Mouse (Mus musculus): Measurements from ENCODE around the gene Btbd7. TPM values are rescaled to one million over a fixed set of nuclear protein-coding genes. Genes with fewer than 3 reads are reported as not detected.

The Btbd7 gene
- polyA plus RNA-seq, 1 experiment: 7.3 TPM

GRCm38 (mm10) chr12:102826399-102826798 is 51.9 kb downstream of the Btbd7 start:
- Histone ChIP-seq H3K27me3 (ENCODE audit: control insufficient read depth, insufficient read depth, insufficient read length) (no peaks in the 10 kb centered on the region), H3K79me2 (ENCODE audit: control insufficient read depth, insufficient read depth) (no peaks in the 10 kb centered on the region), H3K79me3 (ENCODE audit: low read depth) (no peaks in the 10 kb centered on the region), H3ac (ENCODE audit: control insufficient read depth, insufficient read length, low read depth) (no peak overlapping the region), H3K36me3 (ENCODE audit: control insufficient read depth, insufficient read depth) (peaks cover 2% of the 10 kb centered on the region), H3K4me3 (ENCODE audit: insufficient read depth, poor library complexity, severe bottlenecking) (no peak overlapping the region)
- TF ChIP-seq CTCF (IDR thresholded peaks at IDR 0.05; ENCODE audit: control insufficient read depth, insufficient read depth, insufficient read length) (no peak), MAX (IDR thresholded peaks at IDR 0.05) (no peak), FOSL1 (IDR thresholded peaks at IDR 0.05; ENCODE audit: insufficient read depth, low read length, poor library complexity, severe bottlenecking) (no peak), USF1 (IDR thresholded peaks at IDR 0.05; ENCODE audit: low read depth) (no peak), MYOG (IDR thresholded peaks at IDR 0.05; ENCODE audit: control insufficient read depth, extremely low read depth, insufficient read length) (no peak), CEBPB (IDR thresholded peaks at IDR 0.05; ENCODE audit: low read depth) (no peak), MYOD1 (IDR thresholded peaks at IDR 0.05; ENCODE audit: control insufficient read depth, insufficient read length, low read depth) (no peak)

- no peak overlapping the region for H3ac ChIP-seq (ENCODE audit: control insufficient read depth, insufficient read length, low read depth)
- no peaks in the 10 kb centered on the region for H3K79me2 ChIP-seq (ENCODE audit: control insufficient read depth, insufficient read depth)
- TF ChIP-seq MAX (IDR thresholded peaks at IDR 0.05): no peak
- no peak for TF ChIP-seq USF1 (IDR thresholded peaks at IDR 0.05; ENCODE audit: low read depth)
- TF ChIP-seq MYOD1 (IDR thresholded peaks at IDR 0.05; ENCODE audit: control insufficient read depth, insufficient read length, low read depth): no peak
- no peak for TF ChIP-seq CTCF (IDR thresholded peaks at IDR 0.05; ENCODE audit: control insufficient read depth, insufficient read depth, insufficient read length)
- TF ChIP-seq CEBPB (IDR thresholded peaks at IDR 0.05; ENCODE audit: low read depth): no peak
- TF ChIP-seq FOSL1 (IDR thresholded peaks at IDR 0.05; ENCODE audit: insufficient read depth, low read length, poor library complexity, severe bottlenecking): no peak
- TF ChIP-seq MYOG (IDR thresholded peaks at IDR 0.05; ENCODE audit: control insufficient read depth, extremely low read depth, insufficient read length): no peak
- H3K4me3 ChIP-seq (ENCODE audit: insufficient read depth, poor library complexity, severe bottlenecking): no peak overlapping the region
- H3K27me3 ChIP-seq (ENCODE audit: control insufficient read depth, insufficient read depth, insufficient read length): no peaks in the 10 kb centered on the region
- peaks cover 32% of the 10 kb centered on the region for H3K36me3 ChIP-seq (ENCODE audit: control insufficient read depth, insufficient read depth)
- H3K79me3 ChIP-seq (ENCODE audit: low read depth): peaks cover 8% of the 10 kb centered on the region
Measured at GRCm38 (mm10) chr12:102814858-102815257, 63.4 kb downstream of the Btbd7 start.

- no peaks in the 10 kb centered on the region for H3K79me3 ChIP-seq (ENCODE audit: low read depth)
- H3K27me3 ChIP-seq (ENCODE audit: control insufficient read depth, insufficient read depth, insufficient read length): no peaks in the 10 kb centered on the region
- no peak overlapping the region for H3ac ChIP-seq (ENCODE audit: control insufficient read depth, insufficient read length, low read depth)
- no peaks in the 10 kb centered on the region for H3K79me2 ChIP-seq (ENCODE audit: control insufficient read depth, insufficient read depth)
- H3K36me3 ChIP-seq (ENCODE audit: control insufficient read depth, insufficient read depth): peaks cover 12% of the 10 kb centered on the region
- TF ChIP-seq MAX (IDR thresholded peaks at IDR 0.05) (no peak), MYOG (IDR thresholded peaks at IDR 0.05; ENCODE audit: control insufficient read depth, extremely low read depth, insufficient read length) (no peak), CEBPB (IDR thresholded peaks at IDR 0.05; ENCODE audit: low read depth) (no peak), MYOD1 (IDR thresholded peaks at IDR 0.05; ENCODE audit: control insufficient read depth, insufficient read length, low read depth) (no peak)
- H3K4me3 ChIP-seq (ENCODE audit: insufficient read depth, poor library complexity, severe bottlenecking): no peak overlapping the region
Measured at GRCm38 (mm10) chr12:102799528-102799927, 78.7 kb downstream of the Btbd7 start.

GRCm38 (mm10) chr12:102787927-102788326 is 90.3 kb downstream of the Btbd7 start:
- Histone ChIP-seq H3K27me3 (ENCODE audit: control insufficient read depth, insufficient read depth, insufficient read length) (no peaks in the 10 kb centered on the region), H3ac (ENCODE audit: control insufficient read depth, insufficient read length, low read depth) (no peak overlapping the region), H3K79me2 (ENCODE audit: control insufficient read depth, insufficient read depth) (no peaks in the 10 kb centered on the region), H3K4me3 (ENCODE audit: insufficient read depth, poor library complexity, severe bottlenecking) (no peak overlapping the region), H3K79me3 (ENCODE audit: low read depth) (no peaks in the 10 kb centered on the region), H3K36me3 (ENCODE audit: control insufficient read depth, insufficient read depth) (peaks cover 73% of the 10 kb centered on the region)
- TF ChIP-seq CEBPB (IDR thresholded peaks at IDR 0.05; ENCODE audit: low read depth): no peak
- no peak for TF ChIP-seq FOSL1 (IDR thresholded peaks at IDR 0.05; ENCODE audit: insufficient read depth, low read length, poor library complexity, severe bottlenecking)
- no peak for TF ChIP-seq USF1 (IDR thresholded peaks at IDR 0.05; ENCODE audit: low read depth)
- TF ChIP-seq MYOD1 (IDR thresholded peaks at IDR 0.05; ENCODE audit: control insufficient read depth, insufficient read length, low read depth): no peak
- no peak for TF ChIP-seq MYOG (IDR thresholded peaks at IDR 0.05; ENCODE audit: control insufficient read depth, extremely low read depth, insufficient read length)
- TF ChIP-seq MAX (IDR thresholded peaks at IDR 0.05): no peak
- no peak for TF ChIP-seq CTCF (IDR thresholded peaks at IDR 0.05; ENCODE audit: control insufficient read depth, insufficient read depth, insufficient read length)

GRCm38 (mm10) chr12:102785593-102785985 is 92.7 kb downstream of the Btbd7 start:
- TF ChIP-seq MYOD1 (IDR thresholded peaks at IDR 0.05; ENCODE audit: control insufficient read depth, insufficient read length, low read depth) (no peak), USF1 (IDR thresholded peaks at IDR 0.05; ENCODE audit: low read depth) (no peak), CTCF (IDR thresholded peaks at IDR 0.05; ENCODE audit: control insufficient read depth, insufficient read depth, insufficient read length) (no peak), MYOG (IDR thresholded peaks at IDR 0.05; ENCODE audit: control insufficient read depth, extremely low read depth, insufficient read length) (no peak), FOSL1 (IDR thresholded peaks at IDR 0.05; ENCODE audit: insufficient read depth, low read length, poor library complexity, severe bottlenecking) (no peak), CEBPB (IDR thresholded peaks at IDR 0.05; ENCODE audit: low read depth) (no peak), MAX (IDR thresholded peaks at IDR 0.05) (no peak)
- no peaks in the 10 kb centered on the region for H3K27me3 ChIP-seq (ENCODE audit: control insufficient read depth, insufficient read depth, insufficient read length)
- no peak overlapping the region for H3K4me3 ChIP-seq (ENCODE audit: insufficient read depth, poor library complexity, severe bottlenecking)
- no peaks in the 10 kb centered on the region for H3K79me2 ChIP-seq (ENCODE audit: control insufficient read depth, insufficient read depth)
- peaks cover 58% of the 10 kb centered on the region for H3K36me3 ChIP-seq (ENCODE audit: control insufficient read depth, insufficient read depth)
- H3K79me3 ChIP-seq (ENCODE audit: low read depth): no peaks in the 10 kb centered on the region
- no peak overlapping the region for H3ac ChIP-seq (ENCODE audit: control insufficient read depth, insufficient read length, low read depth)

Data from C2C12 (cell line).